Mouse (Mus musculus): Measurements from ENCODE around the gene Pex26. TPM values are rescaled to one million over a fixed set of nuclear protein-coding genes. Genes with fewer than 3 reads are reported as not detected.

Gene Pex26
- polyA plus RNA-seq, 1 experiment = 6.0 TPM

GRCm38 (mm10) chr6:121145010-121145604 is 38.4 kb upstream of the Pex26 start:
- Histone ChIP-seq H3K4me3 (ENCODE audit: insufficient read depth, low read length) (no peak overlapping the region), H3K4me1 (ENCODE audit: control insufficient read depth, insufficient read depth, low read length) (peaks cover 8% of the 10 kb centered on the region), H3K27ac (ENCODE audit: insufficient read depth, low read length) (no peak overlapping the region)
- TF ChIP-seq CTCF (IDR thresholded peaks at IDR 0.05; ENCODE audit: borderline replicate concordance, insufficient read depth, low read length) (no peak), POLR2A (IDR thresholded peaks at IDR 0.05; ENCODE audit: low read depth, low read length) (no peak)

- TF ChIP-seq CTCF (IDR thresholded peaks at IDR 0.05; ENCODE audit: borderline replicate concordance, insufficient read depth, low read length) = no peak
- TF ChIP-seq POLR2A (IDR thresholded peaks at IDR 0.05; ENCODE audit: low read depth, low read length) = no peak
- Histone ChIP-seq H3K4me3 (ENCODE audit: insufficient read depth, low read length) (no peak overlapping the region), H3K27ac (ENCODE audit: insufficient read depth, low read length) (no peak overlapping the region), H3K4me1 (ENCODE audit: control insufficient read depth, insufficient read depth, low read length) (peaks cover 8% of the 10 kb centered on the region)
Observed at GRCm38 (mm10) chr6:121145906-121146305, 37.6 kb upstream of the Pex26 start.

- H3K4me1 ChIP-seq (ENCODE audit: control insufficient read depth, insufficient read depth, low read length) = peaks cover 12% of the 10 kb centered on the region
- TF ChIP-seq CTCF (IDR thresholded peaks at IDR 0.05; ENCODE audit: borderline replicate concordance, insufficient read depth, low read length) (no peak), POLR2A (IDR thresholded peaks at IDR 0.05; ENCODE audit: low read depth, low read length) (no peak)
- H3K27ac ChIP-seq (ENCODE audit: insufficient read depth, low read length) = 0 out of 2 replicates have a peak overlapping the region, but pooled peaks have one; percentile 25
- H3K4me3 ChIP-seq (ENCODE audit: insufficient read depth, low read length) = no peak overlapping the region
Observed at GRCm38 (mm10) chr6:121146798-121147197, 36.7 kb upstream of the Pex26 start.

- TF ChIP-seq CTCF (IDR thresholded peaks at IDR 0.05; ENCODE audit: borderline replicate concordance, insufficient read depth, low read length) (no peak), POLR2A (IDR thresholded peaks at IDR 0.05; ENCODE audit: low read depth, low read length) (no peak)
- H3K4me3 ChIP-seq (ENCODE audit: insufficient read depth, low read length) = no peak overlapping the region
- H3K27ac ChIP-seq (ENCODE audit: insufficient read depth, low read length) = no peak overlapping the region
- H3K4me1 ChIP-seq (ENCODE audit: control insufficient read depth, insufficient read depth, low read length) = peaks cover 12% of the 10 kb centered on the region
Observed at GRCm38 (mm10) chr6:121148360-121148759, 35.1 kb upstream of the Pex26 start.

- peaks cover 12% of the 10 kb centered on the region for H3K4me1 ChIP-seq (ENCODE audit: control insufficient read depth, insufficient read depth, low read length)
- no peak overlapping the region for H3K27ac ChIP-seq (ENCODE audit: insufficient read depth, low read length)
- H3K4me3 ChIP-seq (ENCODE audit: insufficient read depth, low read length) = no peak overlapping the region
- TF ChIP-seq CTCF (IDR thresholded peaks at IDR 0.05; ENCODE audit: borderline replicate concordance, insufficient read depth, low read length) = no peak
- TF ChIP-seq POLR2A (IDR thresholded peaks at IDR 0.05; ENCODE audit: low read depth, low read length) = no peak
Observed at GRCm38 (mm10) chr6:121149420-121149819, 34.0 kb upstream of the Pex26 start.

GRCm38 (mm10) chr6:121150126-121150525 is 33.3 kb upstream of the Pex26 start:
- Histone ChIP-seq H3K27ac (ENCODE audit: insufficient read depth, low read length) (no peak overlapping the region), H3K4me1 (ENCODE audit: control insufficient read depth, insufficient read depth, low read length) (peaks cover 12% of the 10 kb centered on the region), H3K4me3 (ENCODE audit: insufficient read depth, low read length) (no peak overlapping the region)
- TF ChIP-seq CTCF (IDR thresholded peaks at IDR 0.05; ENCODE audit: borderline replicate concordance, insufficient read depth, low read length) (no peak), POLR2A (IDR thresholded peaks at IDR 0.05; ENCODE audit: low read depth, low read length) (no peak)

GRCm38 (mm10) chr6:121151732-121152131 is 31.7 kb upstream of the Pex26 start:
- Histone ChIP-seq H3K4me3 (ENCODE audit: insufficient read depth, low read length) (no peak overlapping the region), H3K27ac (ENCODE audit: insufficient read depth, low read length) (no peak overlapping the region), H3K4me1 (ENCODE audit: control insufficient read depth, insufficient read depth, low read length) (peaks cover 7% of the 10 kb centered on the region)
- no peak for TF ChIP-seq CTCF (IDR thresholded peaks at IDR 0.05; ENCODE audit: borderline replicate concordance, insufficient read depth, low read length)
- TF ChIP-seq POLR2A (IDR thresholded peaks at IDR 0.05; ENCODE audit: low read depth, low read length) = no peak

- Histone ChIP-seq H3K4me3 (ENCODE audit: insufficient read depth, low read length) (no peak overlapping the region), H3K27ac (ENCODE audit: insufficient read depth, low read length) (no peak overlapping the region), H3K4me1 (ENCODE audit: control insufficient read depth, insufficient read depth, low read length) (peaks cover 4% of the 10 kb centered on the region)
- TF ChIP-seq POLR2A (IDR thresholded peaks at IDR 0.05; ENCODE audit: low read depth, low read length) (no peak), CTCF (IDR thresholded peaks at IDR 0.05; ENCODE audit: borderline replicate concordance, insufficient read depth, low read length) (no peak)
Observed at GRCm38 (mm10) chr6:121153177-121153576, 30.3 kb upstream of the Pex26 start.

- Histone ChIP-seq H3K27ac (ENCODE audit: insufficient read depth, low read length) (no peak overlapping the region), H3K4me3 (ENCODE audit: insufficient read depth, low read length) (no peak overlapping the region), H3K4me1 (ENCODE audit: control insufficient read depth, insufficient read depth, low read length) (peaks cover 4% of the 10 kb centered on the region)
- TF ChIP-seq POLR2A (IDR thresholded peaks at IDR 0.05; ENCODE audit: low read depth, low read length) = no peak
- TF ChIP-seq CTCF (IDR thresholded peaks at IDR 0.05; ENCODE audit: borderline replicate concordance, insufficient read depth, low read length) = no peak
Observed at GRCm38 (mm10) chr6:121154451-121155300, 28.8 kb upstream of the Pex26 start.

- peaks cover 9% of the 10 kb centered on the region for H3K4me1 ChIP-seq (ENCODE audit: control insufficient read depth, insufficient read depth, low read length)
- no peak overlapping the region for H3K27ac ChIP-seq (ENCODE audit: insufficient read depth, low read length)
- no peak for TF ChIP-seq CTCF (IDR thresholded peaks at IDR 0.05; ENCODE audit: borderline replicate concordance, insufficient read depth, low read length)
- TF ChIP-seq POLR2A (IDR thresholded peaks at IDR 0.05; ENCODE audit: low read depth, low read length) = no peak
- no peak overlapping the region for H3K4me3 ChIP-seq (ENCODE audit: insufficient read depth, low read length)
Observed at GRCm38 (mm10) chr6:121156030-121156429, 27.4 kb upstream of the Pex26 start.

Measured in embryonic fibroblast, embryonic 13.5 days (primary cell).